Comparison of ENCODE assay signal across 12 mouse cellular contexts in the genomic region with DNA sequence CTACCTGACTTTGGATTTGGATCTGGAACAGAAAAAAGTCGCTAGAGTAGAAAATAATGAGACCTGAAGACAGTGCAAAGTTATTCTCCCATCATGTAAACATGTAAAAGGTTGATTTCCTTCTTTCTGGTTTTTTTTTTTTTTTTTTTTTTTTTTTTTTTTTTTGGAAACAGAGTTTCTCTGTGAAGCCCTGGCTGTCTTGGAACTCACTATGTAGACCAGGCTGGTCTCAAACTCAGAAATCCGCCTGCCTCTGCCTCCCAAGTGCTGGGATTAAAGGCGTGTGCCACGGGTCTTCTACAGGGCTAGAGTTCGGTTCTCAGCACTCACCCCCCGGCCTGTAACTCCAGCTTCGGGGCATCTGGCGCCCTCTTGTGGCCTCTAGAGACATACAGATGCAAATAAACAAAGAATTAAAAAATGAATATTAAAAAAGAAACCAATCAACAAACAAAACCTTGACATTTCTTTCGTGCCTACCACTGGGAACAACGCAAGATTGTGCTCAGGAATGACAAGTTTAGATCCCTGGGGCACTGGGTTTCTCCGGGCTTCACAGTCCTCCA. TPM values are rescaled to one million over a fixed set of nuclear protein-coding genes. Genes with fewer than 3 reads are reported as not detected.
DNase-seq lines count a peak whose midpoint lies in the region; ATAC-seq and TF ChIP-seq lines count a peak whose summit lies in the region.
"Had no signal": no experiment of that assay in that cellular context is flagged by ENCODE, and none has a peak within 500 bp of the region (broad histone marks: within the 10 kb centered on the region; RNA-seq: fewer than 3 reads in every experiment).

No protein-coding gene starts in this region.

- POLR2A ChIA-PET in Patski (lab: Charles Lee), result interaction anchor here (0.6 kb wide), 1 partner anchor 20 kb away, joined by 3 read pairs; no protein-coding TSS in a partner anchor

- DNase-seq in liver, adult 2 months (ENCODE audit: extremely low read depth, low read depth, low spot score), result no peak
- no peak for DNase-seq in liver, embryonic 11.5 days (ENCODE audit: low spot score)
- no peak for DNase-seq in CH12.LX (ENCODE audit: extremely low read depth)
- no peak for DNase-seq in Patski (ENCODE audit: low read depth, low spot score)
- DNase-seq in naive thymus-derived CD4-positive, alpha-beta T cell, adult 2 months (ENCODE audit: low read depth), result peak; percentile 49
- no peak for DNase-seq in spleen, postnatal 4 days (ENCODE audit: low spot score in 2 of 2)

- no peak for TF ChIP-seq POLR2A in liver, adult 2 months (IDR thresholded peaks at IDR 0.05; ENCODE audit: extremely low read depth, insufficient read depth, low read length)
- no peak for TF ChIP-seq POLR2A in CH12.LX (IDR thresholded peaks at IDR 0.05; ENCODE audit: low read depth, low read length)

- in situ Hi-C loops in CH12.LX (cut with MboI; ENCODE audit: low pct_ligation_motif_present, low pct_unique_long_range_greater_than_20kb, low sequenced_read_pairs) (no loop called here), Patski (cut with MboI; ENCODE audit: low pct_unique_long_range_greater_than_20kb) (no loop called here)

- no peak overlapping the region for H3K4me3 ChIP-seq in liver, adult 2 months (ENCODE audit: insufficient read depth, low read depth, low read length)
- H3K4me3 ChIP-seq in liver, embryonic 11.5 days (ENCODE audit: low read depth, low read length), result no peak overlapping the region
- no peak overlapping the region for H3K4me3 ChIP-seq in CH12.LX (replicated peaks in 1 of 3; ENCODE audit: low read depth in 2 of 3, low read length in 2 of 3, poor library complexity in 1 of 3)
- H3K4me3 ChIP-seq: embryonic facial prominence, embryonic 15.5 days; hindbrain, embryonic 13.5 days had no signal

- H3K36me3 ChIP-seq in liver, adult 2 months (ENCODE audit: control insufficient read depth, insufficient read depth, low read length), result no peaks in the 10 kb centered on the region
- H3K36me3 ChIP-seq in liver, embryonic 11.5 days (ENCODE audit: control insufficient read depth, insufficient read depth, low read length), result no peaks in the 10 kb centered on the region
- no peaks in the 10 kb centered on the region for H3K36me3 ChIP-seq in CH12.LX (replicated peaks in 1 of 2; ENCODE audit: control insufficient read depth in 1 of 2, insufficient read depth in 1 of 2, low read length in 1 of 2)
- H3K36me3 ChIP-seq: embryonic facial prominence, embryonic 15.5 days; hindbrain, embryonic 13.5 days had no signal

- H3K9me3 ChIP-seq in liver, embryonic 11.5 days (ENCODE audit: control insufficient read depth, low read length), result no peaks in the 10 kb centered on the region
- peaks cover 3% of the 10 kb centered on the region for H3K9me3 ChIP-seq in CH12.LX (replicated peaks; ENCODE audit: low read length)
- H3K9me3 ChIP-seq: embryonic facial prominence, embryonic 15.5 days; hindbrain, embryonic 13.5 days had no signal

- H3K79me2 ChIP-seq in liver, adult 2 months (ENCODE audit: control insufficient read depth, insufficient read depth, low read length), result no peaks in the 10 kb centered on the region
- no peaks in the 10 kb centered on the region for H3K79me2 ChIP-seq in CH12.LX (replicated peaks; ENCODE audit: control insufficient read depth, extremely low read depth, insufficient read depth, poor library complexity, severe bottlenecking)

- TF ChIP-seq RAD21 in CH12.LX (IDR thresholded peaks at IDR 0.05; ENCODE audit: low read depth, low read length), result no peak

- peak overlapping the region; percentile 81 for H3K27ac ChIP-seq in liver, adult 2 months (replicated peaks; ENCODE audit: insufficient read depth, low read depth, low read length)
- H3K27ac ChIP-seq in liver, embryonic 11.5 days (ENCODE audit: low read depth, low read length), result no peak overlapping the region
- no peak overlapping the region for H3K27ac ChIP-seq in CH12.LX (ENCODE audit: insufficient read depth, low read depth)
- H3K27ac ChIP-seq: embryonic facial prominence, embryonic 15.5 days; hindbrain, embryonic 13.5 days; macrophage had no signal

- peaks cover 12% of the 10 kb centered on the region; the same call in 1 of the 2 replicates for H3K4me1 ChIP-seq in liver, adult 2 months (ENCODE audit: control insufficient read depth, insufficient read depth, low read length)
- peaks cover 7% of the 10 kb centered on the region; the same call in 1 of the 2 replicates for H3K4me1 ChIP-seq in liver, embryonic 11.5 days (replicated peaks; ENCODE audit: control insufficient read depth, insufficient read depth, low read length)
- peaks cover 8 to 14% of the 10 kb centered on the region in 2 experiments; a peak in 3 of 4 replicates for H3K4me1 ChIP-seq in CH12.LX (ENCODE audit: control insufficient read depth in 1 of 2, insufficient read depth in 2 of 2)

- no peak overlapping the region; the same call in 1 of the 2 replicates for H3K9ac ChIP-seq in liver, adult 2 months (ENCODE audit: low read depth, low read length)
- H3K9ac ChIP-seq in liver, embryonic 11.5 days (ENCODE audit: low read depth, low read length), result no peak overlapping the region
- no peak overlapping the region for H3K9ac ChIP-seq in CH12.LX (ENCODE audit: insufficient read depth, low read depth)
- H3K9ac ChIP-seq: embryonic facial prominence, embryonic 15.5 days; hindbrain, embryonic 13.5 days had no signal

- dilution Hi-C loops in CH12.LX (cut with MboI; ENCODE audit: extremely low pct_ligation_motif_present, extremely low pct_unique_long_range_greater_than_20kb, low sequenced_read_pairs), result no loop called here

- WGBS in liver, adult 2 months, result 81% methylated on average over 11 of the region's 11 CpGs
- WGBS in liver, embryonic 11.5 days, result 78% methylated on average over 11 of the region's 11 CpGs

- H3K4me2 ChIP-seq in liver, embryonic 11.5 days, result no peak overlapping the region
- no peak overlapping the region for H3K4me2 ChIP-seq in CH12.LX (ENCODE audit: insufficient read depth, low read depth, poor library complexity, severe bottlenecking)
- H3K4me2 ChIP-seq: embryonic facial prominence, embryonic 15.5 days; hindbrain, embryonic 13.5 days had no signal

- peak; percentile 21; the same call in 1 of the 2 replicates for TF ChIP-seq CTCF in liver, adult 2 months (IDR thresholded peaks at IDR 0.05; ENCODE audit: low read depth, low read length)
- TF ChIP-seq CTCF in CH12.LX (conservative IDR thresholded peaks at IDR 0.05 in 1 of 2, IDR thresholded peaks at IDR 0.05 in 1 of 2; ENCODE audit: low read depth in 2 of 2, low read length in 2 of 2) (peak in 1 of 2 experiments; percentile 43; a peak in 2 of 4 replicates), Patski (IDR thresholded peaks at IDR 0.05) (peak; percentile 25)

- no peaks in the 10 kb centered on the region for H3K27me3 ChIP-seq in liver, adult 2 months (ENCODE audit: control insufficient read depth, insufficient read depth, low read length)
- no peaks in the 10 kb centered on the region for H3K27me3 ChIP-seq in liver, embryonic 11.5 days (replicated peaks; ENCODE audit: control insufficient read depth, insufficient read depth, low read length)
- H3K27me3 ChIP-seq in CH12.LX (replicated peaks) (peaks cover 2% of the 10 kb centered on the region), Patski (no peaks in the 10 kb centered on the region)
- H3K27me3 ChIP-seq: embryonic facial prominence, embryonic 15.5 days; hindbrain, embryonic 13.5 days had no signal

- no peak for ATAC-seq in liver, embryonic 11.5 days (replicated peaks; ENCODE audit: low FRiP score)
- ATAC-seq in Patski, result no peak
- no peak for ATAC-seq in frontal cortex, adult (ENCODE audit: low TSS enrichment)
- ATAC-seq: forebrain, embryonic 16.5 days had no signal

- CTCF ChIA-PET in Patski (lab: Charles Lee), result interaction anchor here (0.9 to 1.9 kb wide), 2 partner anchors 11 to 15 kb away, joined by 3 to 13 read pairs; a partner anchor contains a TSS

- TF ChIP-seq EP300 in CH12.LX (IDR thresholded peaks at IDR 0.05; ENCODE audit: low read length), result no peak

TF ChIP-seq in CH12.LX, 34 proteins besides CTCF, POLR2A, EP300 and RAD21:
- TF ChIP-seq E2F4 (IDR thresholded peaks at IDR 0.05; ENCODE audit: insufficient replicate concordance, low read depth, low read length) (no peak), ZNF384 (IDR thresholded peaks at IDR 0.05; ENCODE audit: low read depth, low read length) (peak; percentile 25; the same call in 1 of the 2 replicates), MAZ (IDR thresholded peaks at IDR 0.05; ENCODE audit: low read depth, low read length) (no peak), NELFE (IDR thresholded peaks at IDR 0.05; ENCODE audit: low read depth, low read length) (no peak), CHD2 (IDR thresholded peaks at IDR 0.05; ENCODE audit: low read length) (no peak), NRF1 (IDR thresholded peaks at IDR 0.05; ENCODE audit: low read depth, low read length) (no peak), ZMIZ1 (IDR thresholded peaks at IDR 0.05; ENCODE audit: low read depth, low read length) (no peak), ETS1 (conservative IDR thresholded peaks at IDR 0.05; ENCODE audit: low read depth, low read length) (no peak), SMC3 (IDR thresholded peaks at IDR 0.05; ENCODE audit: low read depth, low read length) (peak; percentile 6; the same call in 1 of the 2 replicates)

RNA-seq across cellular contexts. Expression of a gene that starts 11.4 kb away (rescaled TPM):
- 3.0 and 3.5 TPM in 2 replicates for total RNA-seq in liver, adult 2 months (2014; rRNA removed)
- polyA plus RNA-seq in liver, adult 2 months (2012; rRNA removed), result 2.8 and 3.4 TPM in 2 replicates
- 1.9 and 2.1 TPM in 2 replicates for polyA plus RNA-seq in liver, embryonic 11.5 days (2014; fragmentation: Nextera tagmentation; extraction: Ambion mirVana)
- total RNA-seq in CH12.LX (2012; rRNA removed) (0.29 and 1.1 TPM in 2 replicates), CH12.LX (2014; rRNA removed) (0.82 and 1.7 TPM in 2 replicates)
- polyA plus RNA-seq in CH12.LX (2012; ENCODE audit: insufficient read length, low read depth) (0.53 and 0.83 TPM in 2 replicates), Patski (2021) (2.5 TPM)
- total RNA-seq: monocyte, adult 5-6 weeks had no signal

RNA-seq across cellular contexts. Expression of a gene that starts 14.8 kb away (rescaled TPM):
- 28.0 and 32.2 TPM in 2 replicates for total RNA-seq in liver, adult 2 months (2014; rRNA removed)
- 17.0 and 20.9 TPM in 2 replicates for polyA plus RNA-seq in liver, adult 2 months (2012; rRNA removed)
- polyA plus RNA-seq in liver, embryonic 11.5 days (2014; fragmentation: Nextera tagmentation; extraction: Ambion mirVana), result 448 and 517 TPM in 2 replicates
- total RNA-seq in CH12.LX (2012; rRNA removed), result 327 and 495 TPM in 2 replicates
- total RNA-seq in CH12.LX (2014; rRNA removed), result 734 and 759 TPM in 2 replicates
- polyA plus RNA-seq in CH12.LX (2012; ENCODE audit: insufficient read length, low read depth), result 536 and 582 TPM in 2 replicates
- 33.7 TPM for polyA plus RNA-seq in Patski (2021)

Comparison
In these comparisons a context has a peak if more than half of its experiments do, and no peak if none do; other contexts are left out.
1. RNA of a gene that starts 14.8 kb away (polyA plus RNA-seq): 536 to 582 TPM in CH12.LX and 448 to 517 TPM in liver, embryonic 11.5 days; 33.7 TPM in Patski (single experiment) and 17.0 to 20.9 TPM in liver, adult 2 months; every median in the first group is over 10 times any median in the second.